Mouse (Mus musculus): ENCODE measurements around the gene Ankar. TPM values are rescaled to one million over a fixed set of nuclear protein-coding genes. Genes with fewer than 3 reads are reported as not detected.

The Ankar gene
- polyA plus RNA-seq, 1 experiment from 2014 or later, result not detected

DNA sequence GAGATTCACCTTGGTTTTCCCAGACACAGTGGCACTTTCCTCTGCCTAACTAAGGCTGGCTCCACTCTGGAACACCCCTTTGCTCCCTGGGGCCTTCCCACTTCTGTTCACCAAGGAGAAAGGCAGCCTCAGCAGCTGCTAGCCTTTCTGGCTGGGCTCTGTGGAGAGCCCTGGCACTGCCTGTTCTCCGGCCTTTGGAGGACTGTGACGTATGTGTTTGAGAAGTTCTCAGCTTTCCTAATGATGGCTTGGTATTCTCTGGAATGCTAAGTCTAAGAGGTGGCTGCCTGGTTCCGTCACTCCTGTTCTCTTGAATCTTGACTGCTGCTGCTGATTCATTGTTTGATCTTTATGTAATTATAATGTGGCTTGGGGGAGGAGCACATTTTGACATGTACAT lies 27.3 kb downstream of the Ankar start:
- H3K4me3 ChIP-seq (ENCODE audit: low read depth, low read length), result no peak overlapping the region
- H3K27me3 ChIP-seq (ENCODE audit: control insufficient read depth, insufficient read depth, low read depth, low read length), result no peaks in the 10 kb centered on the region
- H3K9ac ChIP-seq (ENCODE audit: low read depth, low read length), result no peak overlapping the region
- ATAC-seq, result no peak
- H3K4me1 ChIP-seq (ENCODE audit: control insufficient read depth, insufficient read depth, low read length), result no peaks in the 10 kb centered on the region
- H3K27ac ChIP-seq (ENCODE audit: low read length), result no peak overlapping the region
- H3K4me2 ChIP-seq (ENCODE audit: low read length), result no peak overlapping the region
- H3K36me3 ChIP-seq (ENCODE audit: control insufficient read depth, insufficient read depth, low read length), result no peaks in the 10 kb centered on the region
- 38% methylated on average over 3 of the region's 3 CpGs for WGBS
- no peaks in the 10 kb centered on the region for H3K9me3 ChIP-seq (replicated peaks; ENCODE audit: control insufficient read depth, low read length, poor library complexity, severe bottlenecking)

DNA sequence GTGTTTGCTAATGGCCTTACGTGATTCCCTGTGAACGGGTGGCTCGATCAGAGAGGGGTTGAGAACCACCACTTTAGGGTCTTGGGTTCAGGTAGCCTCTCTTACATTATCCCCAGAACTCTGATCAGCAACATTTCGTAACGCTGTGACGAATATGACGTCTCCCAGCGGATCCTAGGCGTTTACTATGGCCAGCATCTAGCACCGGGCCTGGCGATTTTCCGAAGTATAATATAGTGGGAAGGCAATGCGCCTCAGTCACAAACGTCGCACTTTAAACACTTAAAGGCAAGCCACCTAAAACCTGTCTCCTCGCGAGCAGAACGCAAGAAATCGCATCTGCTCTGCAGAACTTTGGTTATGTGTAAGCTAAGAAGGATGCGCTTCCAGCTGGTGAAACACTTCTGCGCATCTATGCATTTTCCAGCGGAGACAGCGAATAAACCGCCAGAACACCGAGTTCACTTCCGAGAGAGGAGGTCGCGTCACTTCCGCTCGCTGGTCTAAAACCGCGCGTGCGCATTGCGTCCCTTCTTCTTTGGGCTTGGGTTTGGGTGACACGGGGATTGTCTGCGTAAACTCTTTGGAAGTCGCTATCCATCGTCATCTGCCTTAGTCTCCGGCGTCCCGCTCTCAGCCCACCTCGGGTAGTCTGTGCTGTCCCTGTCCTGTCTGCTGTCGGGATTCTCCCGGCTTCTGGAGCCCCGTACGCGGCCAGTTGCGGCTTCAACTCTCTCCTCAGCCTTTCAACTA lies 59.5 kb downstream of the Ankar start:
- Histone ChIP-seq H3K9ac (ENCODE audit: low read depth, low read length) (peak overlapping the region; percentile 36; the same call in 1 of the 2 replicates), H3K27ac (ENCODE audit: low read length) (peak overlapping the region; percentile 41; the same call in 1 of the 2 replicates)
- 42% methylated on average over 49 of the region's 49 CpGs for WGBS

DNA sequence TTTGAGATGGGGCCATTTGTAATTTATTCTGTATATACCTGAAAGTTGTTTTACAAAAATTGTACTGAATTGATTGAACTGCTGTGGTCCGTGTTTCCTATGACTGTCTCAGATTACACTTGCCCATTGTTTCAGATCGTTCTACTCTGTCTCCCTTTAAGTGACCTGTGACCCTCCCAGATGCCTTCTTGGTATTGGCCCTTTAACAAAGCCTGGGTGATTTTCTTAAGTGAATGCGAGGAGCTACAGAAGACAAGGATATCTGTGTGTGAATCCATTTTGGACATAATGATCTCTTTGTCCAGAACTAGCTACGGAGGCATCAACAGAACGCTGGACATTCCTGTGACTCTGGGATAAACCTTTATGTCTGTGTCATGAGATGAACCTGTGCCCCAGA lies 65.2 kb downstream of the Ankar start:
- WGBS, result 26% methylated on average over 5 of the region's 5 CpGs
- Histone ChIP-seq H3K36me3 (ENCODE audit: control insufficient read depth, insufficient read depth, low read length) (peaks cover 16% of the 10 kb centered on the region), H3K4me2 (ENCODE audit: low read length) (no peak overlapping the region), H3K27ac (ENCODE audit: low read length) (no peak overlapping the region), H3K27me3 (ENCODE audit: control insufficient read depth, insufficient read depth, low read depth, low read length) (no peaks in the 10 kb centered on the region), H3K4me3 (ENCODE audit: low read depth, low read length) (no peak overlapping the region), H3K9ac (ENCODE audit: low read depth, low read length) (no peak overlapping the region), H3K9me3 (replicated peaks; ENCODE audit: control insufficient read depth, low read length, poor library complexity, severe bottlenecking) (no peaks in the 10 kb centered on the region), H3K4me1 (ENCODE audit: control insufficient read depth, insufficient read depth, low read length) (no peaks in the 10 kb centered on the region)
- no peak for ATAC-seq

More for the DNA sequence above, 59.5 kb downstream of the Ankar start:
- H3K4me2 ChIP-seq (ENCODE audit: low read length), result peak overlapping the region; percentile 58
- H3K4me1 ChIP-seq (ENCODE audit: control insufficient read depth, insufficient read depth, low read length), result no peaks in the 10 kb centered on the region
- H3K27me3 ChIP-seq (ENCODE audit: control insufficient read depth, insufficient read depth, low read depth, low read length), result no peaks in the 10 kb centered on the region
- peak; percentile 90 for ATAC-seq
- no peaks in the 10 kb centered on the region for H3K9me3 ChIP-seq (replicated peaks; ENCODE audit: control insufficient read depth, low read length, poor library complexity, severe bottlenecking)
- peak overlapping the region; percentile 38 for H3K4me3 ChIP-seq (ENCODE audit: low read depth, low read length)
- H3K36me3 ChIP-seq (ENCODE audit: control insufficient read depth, insufficient read depth, low read length), result no peaks in the 10 kb centered on the region

DNA sequence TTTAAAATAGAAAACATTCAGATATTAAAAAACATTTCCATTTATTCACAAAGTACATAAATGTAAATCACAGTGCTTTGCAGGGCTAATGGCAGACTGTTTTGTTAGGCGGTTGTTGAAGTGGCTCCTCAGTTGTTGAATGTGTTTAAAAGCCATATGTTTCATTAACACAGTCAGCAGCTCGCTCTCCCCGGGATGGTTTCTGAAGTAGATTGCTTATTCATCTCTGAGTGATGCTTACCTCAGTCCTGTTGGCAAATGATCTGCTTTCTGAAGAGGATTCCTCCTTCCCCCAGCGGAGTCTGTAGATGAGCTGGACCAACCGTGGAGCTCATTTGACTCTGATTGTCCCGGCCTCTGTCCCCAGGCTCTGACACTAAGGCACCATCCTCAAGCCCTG lies 88.2 kb downstream of the Ankar start:
- Histone ChIP-seq H3K4me3 (ENCODE audit: low read depth, low read length) (no peak overlapping the region), H3K27me3 (ENCODE audit: control insufficient read depth, insufficient read depth, low read depth, low read length) (no peaks in the 10 kb centered on the region), H3K4me1 (ENCODE audit: control insufficient read depth, insufficient read depth, low read length) (no peaks in the 10 kb centered on the region), H3K9me3 (replicated peaks; ENCODE audit: control insufficient read depth, low read length, poor library complexity, severe bottlenecking) (no peaks in the 10 kb centered on the region), H3K27ac (ENCODE audit: low read length) (no peak overlapping the region), H3K9ac (ENCODE audit: low read depth, low read length) (no peak overlapping the region), H3K4me2 (ENCODE audit: low read length) (no peak overlapping the region), H3K36me3 (ENCODE audit: control insufficient read depth, insufficient read depth, low read length) (peaks cover 41% of the 10 kb centered on the region)
- WGBS, result 90% methylated on average over 6 of the region's 6 CpGs
- no peak for ATAC-seq

DNA sequence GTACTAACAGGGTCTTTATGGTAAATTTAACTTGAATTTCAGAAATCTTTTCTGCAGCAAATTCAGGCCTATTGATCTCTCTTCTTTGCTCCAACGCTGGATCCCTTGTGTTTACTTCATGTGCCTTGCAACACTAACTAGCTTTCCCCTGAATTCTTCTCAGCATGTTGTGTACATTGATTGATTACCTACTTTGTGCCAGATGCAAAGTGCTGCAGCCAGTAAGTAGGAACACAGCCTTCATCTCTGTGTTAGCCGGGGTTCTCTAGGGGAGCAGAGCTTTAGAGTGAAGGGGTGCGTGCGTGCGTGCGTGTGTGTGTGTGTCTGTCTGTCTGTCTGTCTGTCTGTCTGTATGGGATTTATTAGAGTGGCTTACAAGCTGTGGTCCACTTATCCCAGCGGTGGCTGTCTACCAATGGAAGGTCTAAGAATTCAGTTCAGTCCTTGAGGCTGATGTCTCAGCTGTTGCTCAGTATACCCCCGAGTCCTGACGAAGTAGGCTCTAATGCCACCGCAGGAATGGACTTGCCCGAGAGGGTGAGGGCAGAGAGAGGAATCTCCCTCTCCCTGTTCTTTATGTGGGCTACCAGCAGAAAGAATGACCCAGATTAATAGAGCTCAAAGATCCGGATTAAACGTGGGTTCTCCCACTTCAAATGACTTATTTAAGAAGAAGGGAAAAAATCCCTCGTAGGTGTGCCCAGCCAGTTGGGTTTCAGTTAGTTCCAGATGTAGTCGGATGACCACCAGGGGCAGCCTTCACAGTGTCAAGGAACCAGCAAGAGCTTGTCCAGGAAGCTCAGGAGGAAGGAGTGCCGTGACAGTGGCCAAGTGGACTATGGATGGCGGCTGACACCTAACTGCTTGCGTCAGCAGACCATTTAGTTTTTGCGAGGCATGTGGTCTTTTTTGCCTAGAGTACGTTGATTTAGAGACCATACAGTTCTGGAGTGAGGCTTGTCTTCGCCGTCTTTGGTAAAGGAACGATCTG lies 90.2 kb downstream of the Ankar start:
- H3K4me2 ChIP-seq (ENCODE audit: low read length), result no peak overlapping the region
- H3K36me3 ChIP-seq (ENCODE audit: control insufficient read depth, insufficient read depth, low read length), result peaks cover 36% of the 10 kb centered on the region
- no peak for ATAC-seq
- H3K27ac ChIP-seq (ENCODE audit: low read length), result no peak overlapping the region
- 87% methylated on average over 23 of the region's 23 CpGs for WGBS
- no peaks in the 10 kb centered on the region for H3K27me3 ChIP-seq (ENCODE audit: control insufficient read depth, insufficient read depth, low read depth, low read length)
- no peaks in the 10 kb centered on the region for H3K4me1 ChIP-seq (ENCODE audit: control insufficient read depth, insufficient read depth, low read length)
- H3K9ac ChIP-seq (ENCODE audit: low read depth, low read length), result no peak overlapping the region
- no peak overlapping the region for H3K4me3 ChIP-seq (ENCODE audit: low read depth, low read length)
- no peaks in the 10 kb centered on the region for H3K9me3 ChIP-seq (replicated peaks; ENCODE audit: control insufficient read depth, low read length, poor library complexity, severe bottlenecking)

DNA sequence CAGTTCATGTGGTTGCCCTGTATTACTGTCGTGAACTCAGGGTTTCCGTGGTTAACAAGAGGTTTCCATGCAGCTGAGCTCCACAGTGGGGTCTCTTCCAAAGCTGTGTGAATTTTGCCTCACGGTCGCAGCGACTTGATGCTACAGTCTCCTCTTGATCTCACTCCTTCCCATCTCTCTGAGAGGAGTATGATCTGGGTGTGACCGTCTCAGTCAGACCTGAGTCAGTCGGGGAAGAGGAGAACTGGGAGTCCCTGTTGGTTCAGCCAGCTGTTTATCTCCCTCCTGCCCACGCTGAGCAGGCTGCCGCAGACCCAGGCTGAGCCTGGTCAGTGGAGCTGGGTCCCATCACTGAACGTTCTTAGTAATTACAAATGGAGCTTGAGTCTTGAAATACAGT lies 91.2 kb downstream of the Ankar start:
- Histone ChIP-seq H3K9ac (ENCODE audit: low read depth, low read length) (no peak overlapping the region), H3K4me1 (ENCODE audit: control insufficient read depth, insufficient read depth, low read length) (no peaks in the 10 kb centered on the region), H3K36me3 (ENCODE audit: control insufficient read depth, insufficient read depth, low read length) (peaks cover 29% of the 10 kb centered on the region), H3K9me3 (replicated peaks; ENCODE audit: control insufficient read depth, low read length, poor library complexity, severe bottlenecking) (no peaks in the 10 kb centered on the region), H3K4me3 (ENCODE audit: low read depth, low read length) (no peak overlapping the region), H3K4me2 (ENCODE audit: low read length) (no peak overlapping the region), H3K27ac (ENCODE audit: low read length) (no peak overlapping the region), H3K27me3 (ENCODE audit: control insufficient read depth, insufficient read depth, low read depth, low read length) (no peaks in the 10 kb centered on the region)
- ATAC-seq, result no peak
- 78% methylated on average over 10 of the region's 10 CpGs for WGBS

DNA sequence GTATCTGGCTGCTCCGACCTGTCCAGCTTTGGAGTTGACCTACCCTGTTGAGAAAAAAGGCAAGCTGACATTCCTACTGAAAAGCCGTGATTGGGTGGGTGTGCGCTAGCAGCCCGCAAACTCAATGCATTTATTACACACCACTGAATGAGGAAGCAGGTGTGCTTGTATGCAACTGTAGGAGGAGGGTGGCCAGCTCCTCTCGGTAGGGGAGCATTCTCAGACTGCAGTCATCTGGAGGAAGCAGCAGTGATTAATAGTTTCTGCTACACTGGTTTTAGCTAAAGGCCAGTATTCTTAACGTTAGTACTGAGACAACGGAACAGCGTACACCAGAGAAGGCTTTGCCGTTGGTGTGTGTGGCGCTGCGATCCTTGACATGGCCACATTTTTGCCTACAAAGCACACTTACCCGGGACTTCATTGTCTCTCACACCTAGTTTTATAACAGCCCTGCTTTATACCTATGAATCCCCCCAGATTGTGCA lies 94.1 kb downstream of the Ankar start:
- 72% methylated on average over 12 of the region's 12 CpGs for WGBS
- H3K27me3 ChIP-seq (ENCODE audit: control insufficient read depth, insufficient read depth, low read depth, low read length), result no peaks in the 10 kb centered on the region
- no peaks in the 10 kb centered on the region for H3K4me1 ChIP-seq (ENCODE audit: control insufficient read depth, insufficient read depth, low read length)
- H3K27ac ChIP-seq (ENCODE audit: low read length), result no peak overlapping the region
- no peak overlapping the region for H3K9ac ChIP-seq (ENCODE audit: low read depth, low read length)
- no peak overlapping the region for H3K4me3 ChIP-seq (ENCODE audit: low read depth, low read length)
- H3K36me3 ChIP-seq (ENCODE audit: control insufficient read depth, insufficient read depth, low read length), result peaks cover 14% of the 10 kb centered on the region
- H3K4me2 ChIP-seq (ENCODE audit: low read length), result no peak overlapping the region
- H3K9me3 ChIP-seq (replicated peaks; ENCODE audit: control insufficient read depth, low read length, poor library complexity, severe bottlenecking), result no peaks in the 10 kb centered on the region
- no peak for ATAC-seq

DNA sequence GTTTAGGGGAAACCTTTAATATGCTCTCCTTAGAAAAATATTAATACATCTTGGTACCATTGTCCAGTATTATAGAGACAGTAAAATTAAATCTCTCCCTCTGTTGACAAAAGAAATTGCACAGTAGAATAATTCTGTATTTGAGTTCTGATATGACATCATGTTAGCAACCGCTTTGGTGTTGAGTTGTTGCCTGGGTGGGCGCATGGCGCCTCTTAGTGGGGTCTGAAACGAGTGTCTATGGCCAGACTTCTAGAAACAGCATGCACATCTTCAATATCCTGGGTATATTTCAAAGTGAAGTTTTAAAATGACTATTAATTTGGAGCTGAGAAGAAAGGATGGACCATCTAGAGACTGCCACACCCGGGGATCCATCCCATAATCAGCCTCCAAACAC lies 97.6 kb downstream of the Ankar start:
- Histone ChIP-seq H3K4me1 (ENCODE audit: control insufficient read depth, insufficient read depth, low read length) (no peaks in the 10 kb centered on the region), H3K27me3 (ENCODE audit: control insufficient read depth, insufficient read depth, low read depth, low read length) (no peaks in the 10 kb centered on the region), H3K9ac (ENCODE audit: low read depth, low read length) (no peak overlapping the region), H3K4me2 (ENCODE audit: low read length) (no peak overlapping the region), H3K27ac (ENCODE audit: low read length) (no peak overlapping the region), H3K36me3 (ENCODE audit: control insufficient read depth, insufficient read depth, low read length) (peaks cover 9% of the 10 kb centered on the region), H3K9me3 (replicated peaks; ENCODE audit: control insufficient read depth, low read length, poor library complexity, severe bottlenecking) (no peaks in the 10 kb centered on the region), H3K4me3 (ENCODE audit: low read depth, low read length) (no peak overlapping the region)
- 92% methylated on average over 5 of the region's 5 CpGs for WGBS
- peak; percentile 69; the same call in 1 of the 2 replicates for ATAC-seq

DNA sequence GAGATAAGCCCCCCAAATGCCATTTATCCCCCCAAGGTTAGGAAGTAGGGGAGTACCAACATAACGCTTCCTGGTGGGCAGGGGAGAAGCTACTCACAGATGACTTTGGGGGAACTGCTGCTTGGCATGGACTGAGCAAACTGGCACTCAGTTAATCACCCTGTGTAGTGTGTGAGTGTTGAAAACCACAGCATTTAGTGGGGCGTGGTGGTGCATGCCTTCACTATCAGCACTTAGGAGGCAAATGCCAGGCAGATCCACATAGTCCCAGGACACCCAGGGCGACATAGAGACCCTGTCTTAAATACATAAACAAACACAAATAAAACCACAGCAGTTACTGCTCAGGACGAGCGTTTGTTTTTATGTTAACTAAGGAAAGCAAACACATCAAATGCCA lies 98.2 kb downstream of the Ankar start:
- no peak overlapping the region for H3K9ac ChIP-seq (ENCODE audit: low read depth, low read length)
- no peak overlapping the region for H3K27ac ChIP-seq (ENCODE audit: low read length)
- ATAC-seq, result no peak
- H3K4me2 ChIP-seq (ENCODE audit: low read length), result no peak overlapping the region
- H3K4me3 ChIP-seq (ENCODE audit: low read depth, low read length), result no peak overlapping the region
- H3K27me3 ChIP-seq (ENCODE audit: control insufficient read depth, insufficient read depth, low read depth, low read length), result no peaks in the 10 kb centered on the region
- no peaks in the 10 kb centered on the region for H3K4me1 ChIP-seq (ENCODE audit: control insufficient read depth, insufficient read depth, low read length)
- peaks cover 11% of the 10 kb centered on the region for H3K36me3 ChIP-seq (ENCODE audit: control insufficient read depth, insufficient read depth, low read length)
- no peaks in the 10 kb centered on the region for H3K9me3 ChIP-seq (replicated peaks; ENCODE audit: control insufficient read depth, low read length, poor library complexity, severe bottlenecking)
- WGBS, result 86% methylated on average over 5 of the region's 5 CpGs

Measured in midbrain, embryonic 16.5 days (tissue).